Mouse (Mus musculus) C2C12 (cell line): ENCODE data around the gene C530008M17Rik. TPM values are rescaled to one million over a fixed set of nuclear protein-coding genes. Genes with fewer than 3 reads are reported as not detected.
A peak's percentile ranks its signal among the peaks of the same experiment; 100 is the strongest.

ENCODE experiments used
- H3K27me3 ChIP-seq: one replicate; pipeline ENCODE4 v1.6.1; 2011; ENCODE audit not compliant: control insufficient read depth, insufficient read depth, insufficient read length
- H3K36me3 ChIP-seq: one replicate; pipeline ENCODE4 v1.6.1; 2011; ENCODE audit not compliant: control insufficient read depth, insufficient read depth
- H3K4me3 ChIP-seq: one replicate; pipeline ENCODE4 v1.5.1; 2011; ENCODE audit warnings: mild to moderate bottlenecking, control low read depth; ENCODE audit not compliant: poor library complexity, insufficient read depth, severe bottlenecking
- H3K79me2 ChIP-seq: one replicate; pipeline ENCODE4 v1.6.1; 2011; ENCODE audit not compliant: control insufficient read depth, insufficient read depth
- H3K79me3 ChIP-seq: one replicate; pipeline ENCODE4 v1.6.1; 2011; ENCODE audit warnings: low read depth, control low read depth
- H3ac ChIP-seq: one replicate; pipeline ENCODE3; 2011; ENCODE audit warnings: low read depth; ENCODE audit not compliant: control insufficient read depth, insufficient read length
- CEBPB ChIP-seq: IDR thresholded peaks from one replicate; pipeline ENCODE4 v1.6.1; 2011; ENCODE audit warnings: low read depth, mild to moderate bottlenecking, control low read depth, moderate library complexity
- CTCF ChIP-seq: IDR thresholded peaks from one replicate; pipeline ENCODE4 v1.5.1; 2011; ENCODE audit not compliant: control insufficient read depth, insufficient read depth, insufficient read length
- FOSL1 ChIP-seq: IDR thresholded peaks from one replicate; pipeline ENCODE4 v1.8.0; 2011; ENCODE audit warnings: mild to moderate bottlenecking, low read length; ENCODE audit not compliant: poor library complexity, insufficient read depth, severe bottlenecking
- MAX ChIP-seq: IDR thresholded peaks from one replicate; pipeline ENCODE4 v1.6.1; 2011; ENCODE audit warnings: mild to moderate bottlenecking, control low read depth
- MYOD1 ChIP-seq: IDR thresholded peaks from one replicate; pipeline ENCODE4 v1.6.1; 2011; ENCODE audit warnings: low read depth; ENCODE audit not compliant: control insufficient read depth, insufficient read length
- MYOG ChIP-seq: IDR thresholded peaks from one replicate; pipeline ENCODE4 v1.6.1; 2011; ENCODE audit not compliant: control insufficient read depth, insufficient read length; ENCODE audit errors: extremely low read depth
- USF1 ChIP-seq: IDR thresholded peaks from one replicate; pipeline ENCODE4 v1.6.1; 2011; ENCODE audit warnings: low read depth, mild to moderate bottlenecking, control low read depth, moderate library complexity
- polyA plus RNA-seq: library from polyadenylated mRNA; unstranded; fragments of >200 nt; fragmentation: generic; extraction: Trizol; gene quantifications from one replicate; pipeline ENCODE4 v1.2.1, GENCODE M21; 2012; ENCODE audit warnings: missing spikeins

The C530008M17Rik gene
- polyA plus RNA-seq, 1 experiment: 4.6 TPM

GRCm38 (mm10) chr5:76853549-76853948, 197.2 kb downstream of the C530008M17Rik start:
- no peaks in the 10 kb centered on the region for H3K36me3 ChIP-seq

GRCm38 (mm10) chr5:76855829-76856600, 199.7 kb downstream of the C530008M17Rik start:
- Histone ChIP-seq H3ac (no peak overlapping the region), H3K4me3 (no peak overlapping the region), H3K27me3 (no peaks in the 10 kb centered on the region), H3K79me3 (no peaks in the 10 kb centered on the region), H3K79me2 (no peaks in the 10 kb centered on the region), H3K36me3 (no peaks in the 10 kb centered on the region)
- TF ChIP-seq USF1 (no peak), MYOD1 (no peak), CEBPB (no peak), MYOG (no peak), FOSL1 (no peak), CTCF (no peak), MAX (no peak)

More at GRCm38 (mm10) chr5:76853549-76853948, 197.2 kb downstream of the C530008M17Rik start:
- TF ChIP-seq CTCF (peak; percentile 87), MAX (no peak), MYOD1 (no peak), USF1 (no peak)
- no peak overlapping the region for H3K4me3 ChIP-seq
- no peaks in the 10 kb centered on the region for H3K79me2 ChIP-seq
- H3ac ChIP-seq: no peak overlapping the region
- H3K79me3 ChIP-seq: no peaks in the 10 kb centered on the region
- no peaks in the 10 kb centered on the region for H3K27me3 ChIP-seq

- Histone ChIP-seq H3K79me2 (no peaks in the 10 kb centered on the region), H3K4me3 (no peak overlapping the region), H3ac (no peak overlapping the region), H3K27me3 (no peaks in the 10 kb centered on the region), H3K79me3 (no peaks in the 10 kb centered on the region), H3K36me3 (no peaks in the 10 kb centered on the region)
- TF ChIP-seq FOSL1 (no peak), MYOD1 (no peak), CTCF (no peak), MYOG (no peak), MAX (no peak), USF1 (no peak), CEBPB (no peak)
Observed at GRCm38 (mm10) chr5:76857103-76858015, 201.0 kb downstream of the C530008M17Rik start.

- TF ChIP-seq CTCF (no peak), MAX (no peak)
- H3K4me3 ChIP-seq: no peak overlapping the region
- no peak overlapping the region for H3ac ChIP-seq
- no peaks in the 10 kb centered on the region for H3K79me2 ChIP-seq
- H3K36me3 ChIP-seq: no peaks in the 10 kb centered on the region
- H3K27me3 ChIP-seq: no peaks in the 10 kb centered on the region
- no peaks in the 10 kb centered on the region for H3K79me3 ChIP-seq
Observed at GRCm38 (mm10) chr5:76858444-76858843, 202.1 kb downstream of the C530008M17Rik start.

- TF ChIP-seq MYOD1 (no peak), CTCF (no peak), MYOG (no peak), MAX (no peak), FOSL1 (no peak), USF1 (no peak), CEBPB (no peak)
- H3K4me3 ChIP-seq: no peak overlapping the region
Observed at GRCm38 (mm10) chr5:76866819-76867218, 210.5 kb downstream of the C530008M17Rik start.

More at GRCm38 (mm10) chr5:76866819-76867218, 210.5 kb downstream of the C530008M17Rik start:
- H3K27me3 ChIP-seq: no peaks in the 10 kb centered on the region
- H3K79me3 ChIP-seq: no peaks in the 10 kb centered on the region
- H3K79me2 ChIP-seq: no peaks in the 10 kb centered on the region
- no peak overlapping the region for H3ac ChIP-seq
- H3K36me3 ChIP-seq: peaks cover 4% of the 10 kb centered on the region
